Mouse (Mus musculus): Measurements from ENCODE around the gene Cldn10.

DNA sequence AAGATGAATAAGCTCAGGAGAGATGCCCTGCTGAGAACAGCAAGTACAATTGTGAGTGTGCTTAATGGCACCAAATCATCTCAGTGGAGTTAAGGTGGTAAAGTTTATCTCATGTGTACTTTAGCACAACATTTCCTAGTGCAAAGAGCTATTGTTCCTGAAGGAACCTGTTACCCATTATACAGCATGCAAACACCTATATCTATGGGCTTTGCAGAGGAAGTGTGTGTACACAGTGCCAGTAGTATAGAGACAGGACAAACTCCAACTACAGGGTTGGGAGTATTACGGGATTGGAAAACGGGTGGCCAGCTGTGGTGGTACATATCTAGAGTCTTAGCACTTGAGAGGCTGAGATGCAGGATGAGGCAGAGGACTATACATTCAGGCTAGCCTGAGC is 38.6 kb upstream of the Cldn10 start:
- TF ChIP-seq CTCF (IDR thresholded peaks at IDR 0.05; ENCODE audit: borderline replicate concordance, control insufficient read depth, extremely low read depth, insufficient read depth, low read length, poor library complexity), result no peak
- no peak for TF ChIP-seq POLR2A (IDR thresholded peaks at IDR 0.05; ENCODE audit: control insufficient read depth, extremely low read depth, insufficient read depth, low read length, poor library complexity)
